Mouse (Mus musculus) liver, postnatal 0 days (tissue): ENCODE measurements around the gene Luzp2. TPM values are rescaled to one million over a fixed set of nuclear protein-coding genes. Genes with fewer than 3 reads are reported as not detected.

Source experiments
- ATAC-seq: fragments of 200-750 bp; cut with Nextera tagmentation; 2 replicates; pipeline ENCODE4 v1.8.0; 2017; ENCODE audit warnings: mild to moderate bottlenecking, moderate library complexity
- DNase-seq: peaks from one replicate; pipeline ENCODE4 v3.0.0-alpha.2; 2016
- H3K27ac ChIP-seq: fragments of 300-500 bp; sonication (generic); 2 replicates; pipeline ENCODE4 v1.5.1; 2014; ENCODE audit warnings: antibody characterized with exemption, moderate library complexity, mild to moderate bottlenecking, low read depth
- H3K27me3 ChIP-seq: fragments of 300-500 bp; sonication (generic); 2 replicates; pipeline ENCODE4 v1.6.1; 2014; ENCODE audit warnings: low read length, control low read depth, mixed read lengths; ENCODE audit not compliant: insufficient read depth
- H3K36me3 ChIP-seq: fragments of 300-500 bp; sonication (generic); replicated peaks from 2 replicates; pipeline ENCODE4 v1.6.1; 2014; ENCODE audit warnings: mild to moderate bottlenecking, control low read depth, low read length, moderate library complexity, mixed read lengths; ENCODE audit not compliant: insufficient read depth
- H3K4me1 ChIP-seq: fragments of 300-500 bp; sonication (generic); 2 replicates; pipeline ENCODE4 v1.6.1; 2014; ENCODE audit warnings: antibody characterized with exemption, mild to moderate bottlenecking, control low read depth; ENCODE audit not compliant: insufficient read depth
- H3K4me2 ChIP-seq: fragments of 300-500 bp; sonication (generic); 2 replicates; pipeline ENCODE4 v1.6.1; 2014; ENCODE audit warnings: low read depth, mild to moderate bottlenecking, low read length, moderate library complexity, mixed read lengths
- H3K4me3 ChIP-seq: fragments of 300-500 bp; sonication (generic); 2 replicates; pipeline ENCODE4 v1.5.1; 2014; ENCODE audit warnings: low read depth, low read length
- H3K9ac ChIP-seq: fragments of 300-500 bp; sonication (generic); replicated peaks from 2 replicates; pipeline ENCODE4 v1.6.1; 2014; ENCODE audit warnings: mild to moderate bottlenecking, moderate library complexity
- H3K9me3 ChIP-seq: fragments of 300-500 bp; sonication (generic); 2 replicates; pipeline ENCODE4 v1.6.1; 2016; ENCODE audit warnings: mild to moderate bottlenecking, control low read depth, low read length, mixed read lengths
- CTCF ChIP-seq: sonication (generic); IDR thresholded peaks from 2 replicates; pipeline ENCODE4 v1.5.1; 2016; ENCODE audit warnings: antibody characterized with exemption, low read depth
- EP300 ChIP-seq: IDR thresholded peaks from 2 replicates; pipeline ENCODE4 v1.6.1; 2016; ENCODE audit warnings: antibody characterized with exemption, low read depth, mild to moderate bottlenecking
- WGBS: fragments of 180-500 bp; shearing (Covaris S2); extraction: QIAGEN DNeasy Blood & Tissue Kit; methylation state at CpG from one replicate; pipeline ENCODE4 v1.1.7; 2014; ENCODE audit not compliant: insufficient replicate concordance; 5-methylcytosine and 5-hydroxymethylcytosine counted together
- polyA plus RNA-seq: library from polyadenylated mRNA; unstranded; fragments of >200 nt; fragmentation: Nextera tagmentation; extraction: Ambion mirVana; gene quantifications from 2 replicates; pipeline ENCODE4 v1.2.1, GENCODE M21; 2015

Gene Luzp2
- polyA plus RNA-seq, 1 experiment from 2014 or later = not detected

GRCm38 (mm10) chr7:55189496-55189895 lies 354.2 kb downstream of the Luzp2 start:
- H3K36me3 ChIP-seq = no peaks in the 10 kb centered on the region
- DNase-seq = no peak
- H3K9ac ChIP-seq = no peak overlapping the region
- no peaks in the 10 kb centered on the region for H3K9me3 ChIP-seq
- no peaks in the 10 kb centered on the region for H3K27me3 ChIP-seq
- TF ChIP-seq EP300 = no peak
- TF ChIP-seq CTCF = no peak
- no peak overlapping the region for H3K4me3 ChIP-seq
- H3K27ac ChIP-seq = no peak overlapping the region
- no peak for ATAC-seq
- no peaks in the 10 kb centered on the region for H3K4me1 ChIP-seq
- H3K4me2 ChIP-seq = no peak overlapping the region
- WGBS = 72% methylated on average over 2 of the region's 2 CpGs

GRCm38 (mm10) chr7:55190655-55191054 lies 355.4 kb downstream of the Luzp2 start:
- WGBS = 56% methylated on average over 3 of the region's 3 CpGs
- Histone ChIP-seq H3K9ac (no peak overlapping the region), H3K4me1 (no peaks in the 10 kb centered on the region), H3K9me3 (no peaks in the 10 kb centered on the region), H3K4me3 (no peak overlapping the region), H3K27me3 (no peaks in the 10 kb centered on the region), H3K4me2 (no peak overlapping the region), H3K36me3 (no peaks in the 10 kb centered on the region), H3K27ac (no peak overlapping the region)
- no peak for ATAC-seq
- TF ChIP-seq CTCF (no peak), EP300 (no peak)
- no peak for DNase-seq

- Histone ChIP-seq H3K4me1 (no peaks in the 10 kb centered on the region), H3K4me3 (no peak overlapping the region), H3K4me2 (no peak overlapping the region), H3K27me3 (no peaks in the 10 kb centered on the region), H3K9me3 (no peaks in the 10 kb centered on the region), H3K9ac (no peak overlapping the region), H3K36me3 (no peaks in the 10 kb centered on the region), H3K27ac (no peak overlapping the region)
- TF ChIP-seq CTCF (no peak), EP300 (no peak)
- no peak for ATAC-seq
- 73% methylated on average over 2 of the region's 2 CpGs for WGBS
- DNase-seq = no peak
Measured at GRCm38 (mm10) chr7:55198806-55199205, 363.5 kb downstream of the Luzp2 start.

- no peaks in the 10 kb centered on the region for H3K36me3 ChIP-seq
- ATAC-seq (no peak), DNase-seq (no peak)
- TF ChIP-seq CTCF (no peak), EP300 (no peak)
- H3K27ac ChIP-seq = no peak overlapping the region
- no peak overlapping the region for H3K4me3 ChIP-seq
- H3K27me3 ChIP-seq = no peaks in the 10 kb centered on the region
- WGBS = 81% methylated on average over 2 of the region's 2 CpGs
- no peaks in the 10 kb centered on the region for H3K9me3 ChIP-seq
- H3K4me1 ChIP-seq = no peaks in the 10 kb centered on the region
- H3K9ac ChIP-seq = no peak overlapping the region
- no peak overlapping the region for H3K4me2 ChIP-seq
Measured at GRCm38 (mm10) chr7:55222997-55223396, 387.7 kb downstream of the Luzp2 start.

GRCm38 (mm10) chr7:55229407-55229806 lies 394.1 kb downstream of the Luzp2 start:
- Histone ChIP-seq H3K4me3 (no peak overlapping the region), H3K4me2 (no peak overlapping the region), H3K4me1 (no peaks in the 10 kb centered on the region), H3K9ac (no peak overlapping the region), H3K9me3 (no peaks in the 10 kb centered on the region), H3K27me3 (no peaks in the 10 kb centered on the region), H3K27ac (no peak overlapping the region), H3K36me3 (no peaks in the 10 kb centered on the region)
- DNase-seq (no peak), ATAC-seq (no peak)
- TF ChIP-seq EP300 (no peak), CTCF (no peak)
